ENCODE assay signal across 22 mouse cellular contexts in the genomic region with DNA sequence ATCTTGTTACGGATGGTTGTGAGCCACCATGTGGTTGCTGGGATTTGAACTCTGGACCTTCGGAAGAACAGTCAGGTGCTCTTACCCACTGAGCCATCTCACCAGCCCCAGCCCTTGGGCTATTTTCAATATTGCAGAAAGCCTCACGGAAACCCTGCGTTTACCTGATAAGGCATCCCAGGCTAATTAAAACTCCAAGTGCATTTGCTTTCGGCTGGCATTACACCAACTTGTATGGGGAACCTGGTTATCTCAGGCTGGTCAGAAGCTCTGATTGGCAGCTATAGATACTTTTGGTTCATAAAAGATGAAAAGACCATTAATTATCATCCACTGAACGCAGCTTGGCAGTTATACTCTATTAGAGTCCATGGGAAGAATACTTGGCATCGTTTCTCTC. TPM values are rescaled to one million over a fixed set of nuclear protein-coding genes. Genes with fewer than 3 reads are reported as not detected.
DNase-seq lines count a peak whose midpoint lies in the region; ATAC-seq and TF ChIP-seq lines count a peak whose summit lies in the region.
"Had no signal": no experiment of that assay in that cellular context is flagged by ENCODE, and none has a peak within 500 bp of the region (broad histone marks: within the 10 kb centered on the region; RNA-seq: fewer than 3 reads in every experiment).

No protein-coding gene starts in this region.

- no peak for TF ChIP-seq RAD21 in MEL (IDR thresholded peaks at IDR 0.05; ENCODE audit: low read depth, low read length)

- peak overlapping the region; percentile 45 for H3K4me2 ChIP-seq in liver, postnatal 0 days (ENCODE audit: low read depth, low read length)
- H3K4me2 ChIP-seq: forebrain, embryonic 12.5 days; hindbrain, embryonic 13.5 days had no signal

- peak overlapping the region; percentile 45; the same call in 1 of the 2 replicates for H3K27ac ChIP-seq in heart, adult 2 months
- peak overlapping the region; percentile 88 for H3K27ac ChIP-seq in MEL (ENCODE audit: control insufficient read depth, low read depth, low read length)
- H3K27ac ChIP-seq in liver, adult 2 months (replicated peaks; ENCODE audit: insufficient read depth, low read depth, low read length): peak overlapping the region; percentile 40
- H3K27ac ChIP-seq in liver, postnatal 0 days (ENCODE audit: low read depth): peak overlapping the region; percentile 55; the same call in 1 of the 2 replicates
- H3K27ac ChIP-seq: embryonic facial prominence, embryonic 10.5 days; forebrain, embryonic 12.5 days; hindbrain, embryonic 13.5 days; left cerebral cortex, adult 2 months had no signal

- H3K9ac ChIP-seq in heart, adult 2 months (ENCODE audit: low read depth, low read length): no peak overlapping the region
- H3K9ac ChIP-seq in MEL (ENCODE audit: control insufficient read depth, low read depth, low read length, poor library complexity, severe bottlenecking): no peak overlapping the region
- no peak overlapping the region for H3K9ac ChIP-seq in liver, adult 2 months (ENCODE audit: low read depth, low read length)
- H3K9ac ChIP-seq in liver, postnatal 0 days (replicated peaks): no peak overlapping the region; the same call in 1 of the 2 replicates
- H3K9ac ChIP-seq: forebrain, embryonic 12.5 days; hindbrain, embryonic 13.5 days had no signal

- H3K4me3 ChIP-seq in heart, adult 2 months: no peak overlapping the region
- no peak overlapping the region for H3K4me3 ChIP-seq in MEL (ENCODE audit: control insufficient read depth in 1 of 2, insufficient read depth in 1 of 2, low read depth in 2 of 2, low read length in 2 of 2)
- no peak overlapping the region for H3K4me3 ChIP-seq in liver, adult 2 months (ENCODE audit: insufficient read depth, low read depth, low read length)
- no peak overlapping the region for H3K4me3 ChIP-seq in liver, postnatal 0 days (ENCODE audit: low read depth, low read length)
- H3K4me3 ChIP-seq: embryonic facial prominence, embryonic 10.5 days; forebrain, embryonic 12.5 days; hindbrain, embryonic 13.5 days; left cerebral cortex, adult 2 months had no signal

- H3K9me3 ChIP-seq in MEL (replicated peaks; ENCODE audit: insufficient read depth, low read length): no peaks in the 10 kb centered on the region
- no peaks in the 10 kb centered on the region for H3K9me3 ChIP-seq in liver, postnatal 0 days (ENCODE audit: low read length)
- H3K9me3 ChIP-seq: embryonic facial prominence, embryonic 10.5 days; forebrain, embryonic 12.5 days; G1E; hindbrain, embryonic 13.5 days; megakaryocyte, embryonic 14.5 days had no signal

- TF ChIP-seq POLR2A in heart, adult 2 months (IDR thresholded peaks at IDR 0.05; ENCODE audit: insufficient read depth, low read depth, low read length): no peak
- TF ChIP-seq POLR2A in MEL (IDR thresholded peaks at IDR 0.05; ENCODE audit: control insufficient read depth in 1 of 2, insufficient read depth in 1 of 2, low read depth in 1 of 2, low read length in 2 of 2, poor library complexity in 1 of 2): no peak
- TF ChIP-seq POLR2A in liver, adult 2 months (IDR thresholded peaks at IDR 0.05; ENCODE audit: extremely low read depth, insufficient read depth, low read length): no peak

- no peak for DNase-seq in heart, adult 2 months
- no peak for DNase-seq in heart, adult 18-20 months
- DNase-seq in MEL (ENCODE audit: low read depth, low spot score): peak; percentile 78
- no peak for DNase-seq in liver, adult 2 months (ENCODE audit: extremely low read depth, low read depth, low spot score)
- DNase-seq in liver, postnatal 0 days: no peak
- DNase-seq in gastrocnemius, postnatal 14 days: no peak
- DNase-seq in neural tube, embryonic 10.5 days (ENCODE audit: extremely low spot score, low spot score): no peak
- DNase-seq: cerebellum, adult 8-10 months; gastrocnemius, postnatal 25 days; kidney, adult 8-10 months; kidney, postnatal 25 days; left cerebral cortex, postnatal 4 days; lung, adult 18-20 months; lung, postnatal 14 days; right cerebral cortex, adult 18-20 months had no signal

- peaks cover 18% of the 10 kb centered on the region for H3K36me3 ChIP-seq in heart, adult 2 months (ENCODE audit: control insufficient read depth, insufficient read depth, low read length)
- H3K36me3 ChIP-seq in MEL (ENCODE audit: control insufficient read depth in 1 of 2, insufficient read depth in 2 of 2, low read length in 2 of 2): peaks cover 0 to 46% of the 10 kb centered on the region in 2 experiments; a peak in 2 of 4 replicates
- H3K36me3 ChIP-seq in liver, adult 2 months (ENCODE audit: control insufficient read depth, insufficient read depth, low read length): no peaks in the 10 kb centered on the region
- H3K36me3 ChIP-seq in liver, postnatal 0 days (replicated peaks; ENCODE audit: insufficient read depth, low read length): no peaks in the 10 kb centered on the region
- H3K36me3 ChIP-seq: forebrain, embryonic 12.5 days; hindbrain, embryonic 13.5 days had no signal

- TF ChIP-seq CTCF in heart, adult 2 months (IDR thresholded peaks at IDR 0.05): no peak
- TF ChIP-seq CTCF in MEL (IDR thresholded peaks at IDR 0.05 in 2 of 3, conservative IDR thresholded peaks at IDR 0.05 in 1 of 3; ENCODE audit: control insufficient read depth in 1 of 3, insufficient read depth in 1 of 3, low read depth in 2 of 3, low read length in 3 of 3, poor library complexity in 1 of 3, severe bottlenecking in 1 of 3): no peak
- TF ChIP-seq CTCF in liver, adult 2 months (IDR thresholded peaks at IDR 0.05; ENCODE audit: low read depth, low read length): no peak
- TF ChIP-seq CTCF in liver, postnatal 0 days (IDR thresholded peaks at IDR 0.05; ENCODE audit: low read depth): no peak

- H3K4me1 ChIP-seq in heart, adult 2 months (ENCODE audit: control insufficient read depth, insufficient read depth, low read length): peaks cover 36% of the 10 kb centered on the region
- H3K4me1 ChIP-seq in MEL (ENCODE audit: control insufficient read depth in 1 of 2, insufficient read depth in 2 of 2, low read length in 2 of 2): peaks cover 25 to 42% of the 10 kb centered on the region in 2 experiments
- peaks cover 43% of the 10 kb centered on the region for H3K4me1 ChIP-seq in liver, adult 2 months (ENCODE audit: control insufficient read depth, insufficient read depth, low read length)
- H3K4me1 ChIP-seq in liver, postnatal 0 days (ENCODE audit: insufficient read depth): peaks cover 62% of the 10 kb centered on the region

- no peak for TF ChIP-seq EP300 in heart, adult 2 months (IDR thresholded peaks at IDR 0.05; ENCODE audit: insufficient read depth, low read depth, low read length)
- peak; percentile 84 to 88 for TF ChIP-seq EP300 in MEL (IDR thresholded peaks at IDR 0.05; ENCODE audit: low read depth in 1 of 2, low read length in 2 of 2)
- peak; percentile 88 for TF ChIP-seq EP300 in liver, postnatal 0 days (IDR thresholded peaks at IDR 0.05; ENCODE audit: low read depth)

- WGBS in heart, adult 2 months: 49% methylated on average over 7 of the region's 7 CpGs
- WGBS in liver, adult 2 months: 44% methylated on average over 7 of the region's 7 CpGs
- WGBS in liver, postnatal 0 days (ENCODE audit: insufficient replicate concordance): 42% methylated on average over 6 of the region's 7 CpGs

- H3K27me3 ChIP-seq in heart, adult 2 months (ENCODE audit: control insufficient read depth, insufficient read depth, low read length): no peaks in the 10 kb centered on the region
- H3K27me3 ChIP-seq in MEL (ENCODE audit: control insufficient read depth in 1 of 2, insufficient read depth in 2 of 2, low read length in 2 of 2): no peaks in the 10 kb centered on the region
- no peaks in the 10 kb centered on the region for H3K27me3 ChIP-seq in liver, adult 2 months (ENCODE audit: control insufficient read depth, insufficient read depth, low read length)
- no peaks in the 10 kb centered on the region for H3K27me3 ChIP-seq in liver, postnatal 0 days (ENCODE audit: insufficient read depth, low read length)
- H3K27me3 ChIP-seq: megakaryocyte, embryonic 14.5 days had no signal

- intact Hi-C loops in heart, adult 2 months (cut with DNase I): no loop called here
- intact Hi-C loops in gastrocnemius, postnatal 14 days (cut with DNase I; ENCODE audit: low total_unique reads): no loop called here

- peaks cover 7% of the 10 kb centered on the region for H3K79me2 ChIP-seq in heart, adult 2 months (replicated peaks; ENCODE audit: control insufficient read depth, insufficient read depth, low read length)
- H3K79me2 ChIP-seq in MEL (ENCODE audit: control insufficient read depth, insufficient read depth, low read length, poor library complexity): peaks cover 40% of the 10 kb centered on the region
- H3K79me2 ChIP-seq in liver, adult 2 months (ENCODE audit: control insufficient read depth, insufficient read depth, low read length): peaks cover 18% of the 10 kb centered on the region

- ATAC-seq in liver, postnatal 0 days: peak; percentile 22

RNA-seq across cellular contexts. Expression of a gene that starts 4.2 kb away (rescaled TPM):
- 10 to 100 TPM; 36.4 to 36.7 TPM for total RNA-seq in heart, adult 2 months (2021)
- polyA plus RNA-seq in heart, adult 2 months (2012; rRNA removed): 38.6 and 44.6 TPM in 2 replicates
- total RNA-seq in heart, adult 18-20 months (2021): 10 to 100 TPM; 30.8 to 37.3 TPM
- total RNA-seq in MEL (2012; rRNA removed): 6.0 and 6.7 TPM in 2 replicates
- polyA plus RNA-seq in MEL (2012; ENCODE audit: insufficient read depth in 1 of 2, insufficient read length in 2 of 2, low read depth in 1 of 2, low replicate concordance in 2 of 2, missing spikeins in 1 of 2): 10 to 100 TPM in 1 of 2 experiments, not detected in 1; 17.4 TPM
- 3.0 and 5.4 TPM in 2 replicates for total RNA-seq in liver, adult 2 months (2014; rRNA removed)
- polyA plus RNA-seq in liver, adult 2 months (2012; rRNA removed): 18.0 and 28.1 TPM in 2 replicates
- polyA plus RNA-seq in liver, postnatal 0 days (2015; fragmentation: Nextera tagmentation; extraction: Ambion mirVana): 15.6 and 16.0 TPM in 2 replicates
- 10 to 100 TPM; 22.5 to 25.7 TPM for total RNA-seq in gastrocnemius, postnatal 14 days (2021)

RNA-seq across cellular contexts. Expression of a gene that starts 22.4 kb away (rescaled TPM):
- total RNA-seq in heart, adult 2 months (2021): 10 to 100 TPM; 10.1 to 10.4 TPM
- 7.3 and 12.0 TPM in 2 replicates for polyA plus RNA-seq in heart, adult 2 months (2012; rRNA removed)
- total RNA-seq in heart, adult 18-20 months (2021): 10 to 100 TPM in 1 of 2 experiments, 1 to 10 TPM in 1; 8.9 to 10.3 TPM
- 4.4 and 5.2 TPM in 2 replicates for total RNA-seq in MEL (2012; rRNA removed)
- polyA plus RNA-seq in MEL (2012; ENCODE audit: insufficient read depth in 1 of 2, insufficient read length in 2 of 2, low read depth in 1 of 2, low replicate concordance in 2 of 2, missing spikeins in 1 of 2): 10 to 100 TPM in 1 of 2 experiments, not detected in 1; 54.0 TPM
- total RNA-seq in liver, adult 2 months (2014; rRNA removed): 0.92 and 2.1 TPM in 2 replicates
- polyA plus RNA-seq in liver, adult 2 months (2012; rRNA removed): 14.9 and 17.1 TPM in 2 replicates
- 10.1 TPM in 2 replicates for polyA plus RNA-seq in liver, postnatal 0 days (2015; fragmentation: Nextera tagmentation; extraction: Ambion mirVana)
- 10 to 100 TPM; 31.3 to 32.1 TPM for total RNA-seq in gastrocnemius, postnatal 14 days (2021)

RNA-seq across cellular contexts. Expression of a gene that starts 51.9 kb away (rescaled TPM):
- total RNA-seq in heart, adult 2 months (2021): not detected
- 0.06 TPM in 1 of 2 replicates, not detected in the other for polyA plus RNA-seq in heart, adult 2 months (2012; rRNA removed)
- not detected for total RNA-seq in heart, adult 18-20 months (2021)
- total RNA-seq in MEL (2012; rRNA removed): 0.12 TPM in 1 of 2 replicates, not detected in the other
- polyA plus RNA-seq in MEL (2012; ENCODE audit: insufficient read depth in 1 of 2, insufficient read length in 2 of 2, low read depth in 1 of 2, low replicate concordance in 2 of 2, missing spikeins in 1 of 2): under 1 TPM in 1 of 2 experiments, not detected in 1; 0.21 TPM
- total RNA-seq in liver, adult 2 months (2014; rRNA removed): 0.07 and 0.09 TPM in 2 replicates
- polyA plus RNA-seq in liver, adult 2 months (2012; rRNA removed): 0.12 and 0.19 TPM in 2 replicates
- polyA plus RNA-seq in liver, postnatal 0 days (2015; fragmentation: Nextera tagmentation; extraction: Ambion mirVana): 1.1 and 1.8 TPM in 2 replicates
- total RNA-seq in gastrocnemius, postnatal 14 days (2021): not detected
- total RNA-seq: adrenal gland, postnatal 4 days; G1E; gastrocnemius, postnatal 25 days had no signal
- polyA plus RNA-seq: G1E had no signal
